Mouse (Mus musculus) heart, embryonic 14.5 days (tissue): ENCODE results near the gene Cadm1. TPM values are rescaled to one million over a fixed set of nuclear protein-coding genes. Genes with fewer than 3 reads are reported as not detected.

Source experiments
- ATAC-seq: fragments of 200-750 bp; cut with Nextera tagmentation; 2 replicates; pipeline ENCODE4 v1.8.0; 2017; ENCODE audit warnings: low read depth, moderate TSS enrichment; ENCODE audit not compliant: insufficient number of reproducible peaks, insufficient read depth, low FRiP score
- H3K27ac ChIP-seq, 2 experiments: fragments of 200-500 bp in 1 of 2; fragments of 300-500 bp in 1 of 2; sonication (generic) in 1 of 2; replicated peaks in 1 of 2; 2 replicates each; pipeline ENCODE4 v1.5.1; 2012 to 2014; ENCODE audit warnings: low read depth in 2 of 2, low read length in 2 of 2, control low read depth in 1 of 2, mild to moderate bottlenecking in 1 of 2, mixed read lengths in 1 of 2; ENCODE audit not compliant: control insufficient read depth in 1 of 2, insufficient read depth in 1 of 2
- H3K27me3 ChIP-seq: fragments of 300-500 bp; sonication (generic); 2 replicates; pipeline ENCODE4 v1.6.1; 2014; ENCODE audit warnings: mild to moderate bottlenecking, low read length, control low read depth; ENCODE audit not compliant: control insufficient read depth, insufficient read depth
- H3K36me3 ChIP-seq: fragments of 300-500 bp; sonication (generic); 2 replicates; pipeline ENCODE4 v1.6.1; 2014; ENCODE audit warnings: mild to moderate bottlenecking, control low read depth, low read length, mixed read lengths; ENCODE audit not compliant: control insufficient read depth, insufficient read depth
- H3K4me1 ChIP-seq, 2 experiments: fragments of 200-500 bp in 1 of 2; fragments of 300-500 bp in 1 of 2; sonication (generic) in 1 of 2; 2 replicates each; pipeline ENCODE4 v1.6.1; 2012 to 2014; ENCODE audit warnings: low read length in 2 of 2, control low read depth in 1 of 2, mixed read lengths in 1 of 2; ENCODE audit not compliant: control insufficient read depth in 2 of 2, insufficient read depth in 2 of 2
- H3K4me2 ChIP-seq: fragments of 300-500 bp; sonication (generic); 2 replicates; pipeline ENCODE4 v1.6.1; 2014; ENCODE audit warnings: mild to moderate bottlenecking, low read length
- H3K4me3 ChIP-seq, 2 experiments: fragments of 200-500 bp in 1 of 2; fragments of 300-500 bp in 1 of 2; sonication (generic) in 1 of 2; 2 replicates each; pipeline ENCODE4 v1.5.1; 2012 to 2014; ENCODE audit warnings: low read length in 2 of 2, mild to moderate bottlenecking in 2 of 2, control low read depth in 1 of 2, low read depth in 1 of 2, moderate library complexity in 1 of 2; ENCODE audit not compliant: control insufficient read depth in 1 of 2, insufficient read depth in 1 of 2
- H3K9ac ChIP-seq: fragments of 300-500 bp; sonication (generic); 2 replicates; pipeline ENCODE4 v1.6.1; 2014; ENCODE audit warnings: mild to moderate bottlenecking, low read length
- H3K9me3 ChIP-seq: fragments of 300-500 bp; sonication (generic); 2 replicates; pipeline ENCODE4 v1.6.1; 2016; ENCODE audit warnings: low read length, control low read depth; ENCODE audit not compliant: control insufficient read depth
- WGBS: fragments of 180-500 bp; shearing (Covaris S2); extraction: QIAGEN DNeasy Blood & Tissue Kit; methylation state at CpG from one replicate; pipeline ENCODE4 v1.1.7; 2014; 5-methylcytosine and 5-hydroxymethylcytosine counted together
- polyA plus RNA-seq: library from polyadenylated mRNA; unstranded; fragments of >200 nt; fragmentation: Nextera tagmentation; extraction: Ambion mirVana; gene quantifications from 2 replicates; pipeline ENCODE4 v1.2.1, GENCODE M21; 2014

Cadm1 gene
- polyA plus RNA-seq, 1 experiment from 2014 or later: 16.5 TPM

GRCm38 (mm10) chr9:47867474-47867873 lies 337.5 kb downstream of the Cadm1 start:
- H3K27ac ChIP-seq: no peak overlapping the region
- H3K4me2 ChIP-seq: no peak overlapping the region
- H3K9ac ChIP-seq: no peak overlapping the region
- H3K27me3 ChIP-seq: 0 out of 2 replicates have a peak, but pooled peaks cover 2% of the 10 kb centered on the region
- 89% methylated on average over 7 of the region's 7 CpGs for WGBS
- no peaks in the 10 kb centered on the region for H3K4me1 ChIP-seq
- no peak for ATAC-seq
- no peaks in the 10 kb centered on the region for H3K36me3 ChIP-seq
- no peaks in the 10 kb centered on the region for H3K9me3 ChIP-seq
- H3K4me3 ChIP-seq: no peak overlapping the region

GRCm38 (mm10) chr9:47869661-47870060 lies 339.7 kb downstream of the Cadm1 start:
- H3K4me2 ChIP-seq: no peak overlapping the region
- ATAC-seq: no peak

GRCm38 (mm10) chr9:47876557-47877206 lies 346.7 kb downstream of the Cadm1 start:
- no peaks in the 10 kb centered on the region for H3K4me1 ChIP-seq
- H3K9me3 ChIP-seq: no peaks in the 10 kb centered on the region
- no peaks in the 10 kb centered on the region for H3K27me3 ChIP-seq
- H3K4me2 ChIP-seq: no peak overlapping the region
- H3K27ac ChIP-seq: no peak overlapping the region
- H3K4me3 ChIP-seq: no peak overlapping the region
- no peak for ATAC-seq
- 73% methylated on average over 10 of the region's 10 CpGs for WGBS
- H3K9ac ChIP-seq: no peak overlapping the region
- no peaks in the 10 kb centered on the region for H3K36me3 ChIP-seq

More at GRCm38 (mm10) chr9:47869661-47870060, 339.7 kb downstream of the Cadm1 start:
- H3K27ac ChIP-seq: no peak overlapping the region
- WGBS: 73% methylated on average over 5 of the region's 5 CpGs
- H3K27me3 ChIP-seq: 0 out of 2 replicates have a peak, but pooled peaks cover 2% of the 10 kb centered on the region
- no peaks in the 10 kb centered on the region for H3K9me3 ChIP-seq
- H3K4me3 ChIP-seq: no peak overlapping the region
- H3K9ac ChIP-seq: no peak overlapping the region
- no peaks in the 10 kb centered on the region for H3K4me1 ChIP-seq
- H3K36me3 ChIP-seq: no peaks in the 10 kb centered on the region

GRCm38 (mm10) chr9:47880171-47880570 lies 350.2 kb downstream of the Cadm1 start:
- Histone ChIP-seq H3K9ac (no peak overlapping the region), H3K27me3 (0 out of 2 replicates have a peak, but pooled peaks cover 3% of the 10 kb centered on the region), H3K27ac (no peak overlapping the region), H3K36me3 (no peaks in the 10 kb centered on the region), H3K4me3 (no peak overlapping the region), H3K4me2 (no peak overlapping the region), H3K4me1 (peaks cover 0 to 4% of the 10 kb centered on the region in 2 experiments; a peak in 1 of 4 replicates), H3K9me3 (no peaks in the 10 kb centered on the region)
- ATAC-seq: no peak
- 80% methylated on average over 8 of the region's 8 CpGs for WGBS

- 0 out of 2 replicates have a peak overlapping the region, but pooled peaks have one; percentile 13 for H3K4me2 ChIP-seq
- 16% methylated on average over 11 of the region's 11 CpGs for WGBS
- ATAC-seq: no peak
- 0 out of 2 replicates have a peak, but pooled peaks cover 3% of the 10 kb centered on the region for H3K27me3 ChIP-seq
- no peaks in the 10 kb centered on the region for H3K36me3 ChIP-seq
- no peaks in the 10 kb centered on the region for H3K9me3 ChIP-seq
- H3K4me1 ChIP-seq: peaks cover 0 to 4% of the 10 kb centered on the region in 2 experiments; a peak in 1 of 4 replicates
- no peak overlapping the region for H3K27ac ChIP-seq
- H3K9ac ChIP-seq: no peak overlapping the region
- H3K4me3 ChIP-seq: no peak overlapping the region
Measured at GRCm38 (mm10) chr9:47882372-47882771, 352.4 kb downstream of the Cadm1 start.

GRCm38 (mm10) chr9:47891721-47892120 lies 361.7 kb downstream of the Cadm1 start:
- no peak for ATAC-seq
- H3K9ac ChIP-seq: no peak overlapping the region

GRCm38 (mm10) chr9:47892995-47893394 lies 363.0 kb downstream of the Cadm1 start:
- H3K9ac ChIP-seq: no peak overlapping the region
- H3K4me1 ChIP-seq: peaks cover 2 to 4% of the 10 kb centered on the region in 2 experiments; a peak in 2 of 4 replicates
- no peak for ATAC-seq
- H3K4me2 ChIP-seq: no peak overlapping the region
- no peak overlapping the region for H3K27ac ChIP-seq
- no peaks in the 10 kb centered on the region for H3K9me3 ChIP-seq
- H3K4me3 ChIP-seq: no peak overlapping the region
- no peaks in the 10 kb centered on the region for H3K36me3 ChIP-seq
- no peaks in the 10 kb centered on the region for H3K27me3 ChIP-seq
- 84% methylated on average over 6 of the region's 6 CpGs for WGBS

More at GRCm38 (mm10) chr9:47891721-47892120, 361.7 kb downstream of the Cadm1 start:
- Histone ChIP-seq H3K4me3 (no peak overlapping the region), H3K4me1 (peaks cover 2 to 4% of the 10 kb centered on the region in 2 experiments; a peak in 2 of 4 replicates), H3K27ac (no peak overlapping the region), H3K9me3 (no peaks in the 10 kb centered on the region), H3K27me3 (no peaks in the 10 kb centered on the region), H3K4me2 (no peak overlapping the region), H3K36me3 (no peaks in the 10 kb centered on the region)
- 80% methylated on average over 8 of the region's 8 CpGs for WGBS
